Comparison of ENCODE assay signal across 8 mouse cellular contexts in genomic region chr2:35259338-35260080, GRCm38 (mm10). TPM values are rescaled to one million over a fixed set of nuclear protein-coding genes. Genes with fewer than 3 reads are reported as not detected.
DNase-seq lines count a peak whose midpoint lies in the region; ATAC-seq and TF ChIP-seq lines count a peak whose summit lies in the region.

No protein-coding gene starts in this region.

- H3K27ac ChIP-seq in spleen, adult 2 months (ENCODE audit: insufficient read depth, low read length): no peak overlapping the region

- peak; percentile 42 for DNase-seq in CD4-positive, CD25-positive, alpha-beta regulatory T cell, adult 2 months (ENCODE audit: low read depth, low spot score)
- peak; percentile 41 to 43 for DNase-seq in spleen, adult 2 months (ENCODE audit: low read depth in 1 of 2, low spot score in 2 of 2)
- DNase-seq in spleen, postnatal 14 days (ENCODE audit: low spot score in 2 of 2): no peak
- peak; percentile 15 for DNase-seq in liver
- peak; percentile 54 for DNase-seq in thymus, postnatal 4 days
- DNase-seq in cerebellum, postnatal 10 days: no peak
- DNase-seq in left cerebral cortex, postnatal 25 days (ENCODE audit: low spot score in 2 of 2): no peak

- ATAC-seq in CD4-positive, CD25-positive, alpha-beta regulatory T cell, adult 4 months: no peak

- no peak for TF ChIP-seq CTCF in spleen, adult 2 months (IDR thresholded peaks at IDR 0.05; ENCODE audit: extremely low read depth, insufficient read depth, insufficient read length, insufficient replicate concordance)

- H3K4me1 ChIP-seq in spleen, adult 2 months (ENCODE audit: control insufficient read depth, insufficient read depth, insufficient read length): peaks cover 22% of the 10 kb centered on the region; the same call in 1 of the 2 replicates

- H3K4me3 ChIP-seq in spleen, adult 2 months (ENCODE audit: extremely low read depth, insufficient read depth, insufficient read length): no peak overlapping the region

- TF ChIP-seq POLR2A in spleen, adult 2 months (IDR thresholded peaks at IDR 0.05; ENCODE audit: low read depth, low read length): no peak

- no peaks in the 10 kb centered on the region for H3K36me3 ChIP-seq in spleen, adult 2 months (ENCODE audit: control insufficient read depth, insufficient read depth, low read length)

- intact Hi-C loops in left cerebral cortex, postnatal 25 days (cut with DNase I): loop anchor here (5.0 kb wide), 1 partner anchor 42 kb away; no protein-coding TSS in a partner anchor

- H3K27me3 ChIP-seq in spleen, adult 2 months (ENCODE audit: control insufficient read depth, insufficient read depth, low read length): no peaks in the 10 kb centered on the region

- 17% methylated on average over 13 of the region's 13 CpGs for WGBS in spleen, adult 2 months

RNA-seq across cellular contexts. Expression of gene Gsn, which starts 3.3 kb away (rescaled TPM):
- polyA plus RNA-seq in CD4-positive, CD25-positive, alpha-beta regulatory T cell, adult 4 months (2017; shearing (Covaris generic)): 10 to 100 TPM; 27.3 to 33.1 TPM
- 183 and 203 TPM in 2 replicates for polyA plus RNA-seq in spleen, adult 2 months (2012; rRNA removed)
- 10 to 100 TPM; 63.5 to 75.4 TPM for total RNA-seq in left cerebral cortex, postnatal 25 days (2021)

RNA-seq across cellular contexts. Expression of gene Rab14, which starts 58.6 kb away (rescaled TPM):
- 100 to 1,000 TPM in 1 of 2 experiments, 10 to 100 TPM in 1; 86.1 to 124 TPM for polyA plus RNA-seq in CD4-positive, CD25-positive, alpha-beta regulatory T cell, adult 4 months (2017; shearing (Covaris generic))
- polyA plus RNA-seq in spleen, adult 2 months (2012; rRNA removed): 106 and 244 TPM in 2 replicates
- total RNA-seq in left cerebral cortex, postnatal 25 days (2021): 100 to 1,000 TPM; 235 to 237 TPM

Comparison
In these comparisons a context has a peak if more than half of its experiments do, and no peak if none do; other contexts are left out.
1. DNase-seq: peak in CD4-positive, CD25-positive, alpha-beta regulatory T cell, adult 2 months (single experiment), spleen, adult 2 months (2 of 2), liver (single experiment) and thymus, postnatal 4 days (single experiment); none in spleen, postnatal 14 days (0 of 2), cerebellum, postnatal 10 days (0 of 2) and left cerebral cortex, postnatal 25 days (0 of 2).